Mouse (Mus musculus) cerebellum, adult 2 months (tissue): Measurements from ENCODE around the gene Arrdc5. TPM values are rescaled to one million over a fixed set of nuclear protein-coding genes. Genes with fewer than 3 reads are reported as not detected.

Experiments used
- DNase-seq, 2 experiments: peaks; one replicate each; pipeline ENCODE4 v3.0.0; 2021
- H3K27ac ChIP-seq: fragments of 200-500 bp; 2 replicates; pipeline ENCODE4 v1.5.1; 2012; ENCODE audit warnings: low read length, control low read depth, inconsistent platforms; ENCODE audit not compliant: insufficient read depth
- H3K27me3 ChIP-seq: fragments of 200-500 bp; 2 replicates; pipeline ENCODE4 v1.6.1; 2012; ENCODE audit warnings: inconsistent platforms, mild to moderate bottlenecking, low read length, moderate library complexity; ENCODE audit not compliant: control insufficient read depth, insufficient read depth
- H3K4me1 ChIP-seq: fragments of 200-500 bp; 2 replicates; pipeline ENCODE4 v1.6.1; 2011; ENCODE audit warnings: low read length; ENCODE audit not compliant: control insufficient read depth, insufficient read depth
- H3K4me3 ChIP-seq: fragments of 200-500 bp; replicated peaks from 2 replicates; pipeline ENCODE3; 2011; ENCODE audit warnings: mild to moderate bottlenecking, low read depth, low read length, control low read depth; ENCODE audit not compliant: insufficient read depth
- CTCF ChIP-seq: fragments of 200-500 bp; IDR thresholded peaks from 2 replicates; pipeline ENCODE4 v1.5.1; 2011; ENCODE audit warnings: low read depth, mild to moderate bottlenecking, control low read depth, low read length, moderate library complexity, borderline replicate concordance; ENCODE audit not compliant: insufficient read depth
- POLR2A ChIP-seq: fragments of 200-500 bp; IDR thresholded peaks from 2 replicates; pipeline ENCODE4 v1.6.1; 2011; ENCODE audit warnings: low read length, control low read depth, borderline replicate concordance; ENCODE audit not compliant: insufficient read depth
- WGBS: fragments of 180-500 bp; shearing (Covaris S2); methylation state at CpG from one replicate; pipeline ENCODE4 v1.1.7; 2018; 5-methylcytosine and 5-hydroxymethylcytosine counted together
- polyA plus RNA-seq: library from polyadenylated mRNA; depleted of rRNA; stranded (reverse); fragments of >200 nt; gene quantifications from 2 replicates; pipeline ENCODE4 v1.2.3, GENCODE M21; 2012

The Arrdc5 gene
- polyA plus RNA-seq, 1 experiment, result not detected

DNA sequence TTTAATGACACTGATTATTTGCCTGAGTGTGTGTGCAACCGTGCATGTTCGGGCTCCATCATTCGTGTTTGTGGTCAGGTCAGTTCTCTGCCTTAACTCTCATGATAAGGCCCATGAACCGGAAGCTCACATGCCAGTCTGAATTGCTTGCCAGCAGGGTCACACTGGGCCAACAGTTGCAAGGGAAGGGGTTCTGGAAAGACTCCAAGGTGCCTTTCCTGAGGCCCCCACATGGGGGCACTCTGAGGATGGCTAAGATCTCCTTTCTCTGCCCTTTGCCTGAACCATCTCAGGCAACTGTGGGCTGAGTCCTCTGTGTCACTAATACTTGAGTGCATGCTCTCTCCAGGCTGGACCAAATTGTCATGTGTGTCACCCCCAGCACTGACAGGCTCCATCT, 37.1 kb upstream of the Arrdc5 start:
- WGBS, result 4% methylated on average over 4 of the region's 4 CpGs

GRCm38 (mm10) chr17:56332987-56333386, 32.9 kb upstream of the Arrdc5 start:
- no peak overlapping the region for H3K4me3 ChIP-seq
- peaks cover 68% of the 10 kb centered on the region for H3K4me1 ChIP-seq
- H3K27me3 ChIP-seq, result no peaks in the 10 kb centered on the region
- H3K27ac ChIP-seq, result no peak overlapping the region
- WGBS, result 37% methylated on average over 8 of the region's 8 CpGs
- no peak for DNase-seq
- peak; percentile 54; the same call in 1 of the 2 replicates for TF ChIP-seq CTCF
- TF ChIP-seq POLR2A, result no peak

More for the DNA sequence above, 37.1 kb upstream of the Arrdc5 start:
- H3K4me3 ChIP-seq, result no peak overlapping the region
- H3K27me3 ChIP-seq, result no peaks in the 10 kb centered on the region
- peak; percentile 67 to 76 for DNase-seq
- H3K27ac ChIP-seq, result no peak overlapping the region
- no peak for TF ChIP-seq POLR2A
- TF ChIP-seq CTCF, result peak; percentile 66; the same call in 1 of the 2 replicates
- peaks cover 65% of the 10 kb centered on the region for H3K4me1 ChIP-seq

- TF ChIP-seq POLR2A (no peak), CTCF (no peak)
- no peak overlapping the region for H3K4me3 ChIP-seq
- no peak overlapping the region for H3K27ac ChIP-seq
- H3K4me1 ChIP-seq, result peaks cover 53% of the 10 kb centered on the region
- no peak for DNase-seq
- H3K27me3 ChIP-seq, result no peaks in the 10 kb centered on the region
Measured at GRCm38 (mm10) chr17:56331256-56331655, 31.2 kb upstream of the Arrdc5 start.

DNA sequence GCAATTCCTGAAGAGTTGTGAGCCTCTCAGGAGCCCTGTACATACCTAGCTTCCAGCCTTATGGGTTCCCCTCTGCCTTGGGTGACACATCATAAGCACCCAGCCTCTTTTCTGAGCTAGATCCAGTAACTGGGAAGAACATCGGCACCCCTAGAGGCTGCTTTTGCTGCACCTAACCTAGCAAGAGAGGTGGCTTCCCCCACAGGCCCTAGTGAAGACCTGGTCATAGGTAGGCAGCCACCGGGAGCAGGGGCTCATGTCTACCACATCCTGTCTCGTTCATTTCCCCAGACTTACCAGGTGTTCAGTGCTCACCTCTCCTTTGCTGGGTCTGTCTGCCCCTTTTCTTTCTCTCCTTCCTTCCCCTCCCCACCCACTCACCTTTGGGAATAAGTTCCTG, 30.3 kb upstream of the Arrdc5 start:
- 40% methylated on average over 3 of the region's 3 CpGs for WGBS
- TF ChIP-seq CTCF (no peak), POLR2A (no peak)
- no peak overlapping the region for H3K27ac ChIP-seq
- no peaks in the 10 kb centered on the region for H3K27me3 ChIP-seq
- no peak for DNase-seq
- no peak overlapping the region for H3K4me3 ChIP-seq
- H3K4me1 ChIP-seq, result peaks cover 46% of the 10 kb centered on the region

DNA sequence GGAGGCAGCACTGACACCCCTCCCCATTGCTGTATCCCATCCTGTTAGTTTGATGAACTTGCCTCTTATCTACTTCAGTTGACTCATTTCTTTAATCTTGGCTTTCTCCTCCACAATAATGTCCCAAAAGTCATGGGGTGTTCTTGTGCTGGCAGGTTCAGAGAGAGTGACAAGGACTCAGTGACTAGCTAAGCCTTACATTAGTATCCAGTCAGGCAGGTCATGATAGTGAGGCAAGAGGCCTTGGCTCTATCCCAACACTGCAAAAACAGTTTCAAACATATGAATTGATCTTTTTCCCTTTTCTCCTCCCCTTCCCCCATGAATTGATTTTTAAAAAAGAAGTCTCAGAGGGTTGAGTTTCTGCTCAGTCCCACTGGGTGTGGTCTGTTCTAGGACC, 29.2 kb upstream of the Arrdc5 start:
- TF ChIP-seq CTCF (no peak), POLR2A (no peak)
- no peak for DNase-seq
- no peak overlapping the region for H3K27ac ChIP-seq
- H3K27me3 ChIP-seq, result no peaks in the 10 kb centered on the region
- H3K4me1 ChIP-seq, result peaks cover 39% of the 10 kb centered on the region
- no peak overlapping the region for H3K4me3 ChIP-seq

DNA sequence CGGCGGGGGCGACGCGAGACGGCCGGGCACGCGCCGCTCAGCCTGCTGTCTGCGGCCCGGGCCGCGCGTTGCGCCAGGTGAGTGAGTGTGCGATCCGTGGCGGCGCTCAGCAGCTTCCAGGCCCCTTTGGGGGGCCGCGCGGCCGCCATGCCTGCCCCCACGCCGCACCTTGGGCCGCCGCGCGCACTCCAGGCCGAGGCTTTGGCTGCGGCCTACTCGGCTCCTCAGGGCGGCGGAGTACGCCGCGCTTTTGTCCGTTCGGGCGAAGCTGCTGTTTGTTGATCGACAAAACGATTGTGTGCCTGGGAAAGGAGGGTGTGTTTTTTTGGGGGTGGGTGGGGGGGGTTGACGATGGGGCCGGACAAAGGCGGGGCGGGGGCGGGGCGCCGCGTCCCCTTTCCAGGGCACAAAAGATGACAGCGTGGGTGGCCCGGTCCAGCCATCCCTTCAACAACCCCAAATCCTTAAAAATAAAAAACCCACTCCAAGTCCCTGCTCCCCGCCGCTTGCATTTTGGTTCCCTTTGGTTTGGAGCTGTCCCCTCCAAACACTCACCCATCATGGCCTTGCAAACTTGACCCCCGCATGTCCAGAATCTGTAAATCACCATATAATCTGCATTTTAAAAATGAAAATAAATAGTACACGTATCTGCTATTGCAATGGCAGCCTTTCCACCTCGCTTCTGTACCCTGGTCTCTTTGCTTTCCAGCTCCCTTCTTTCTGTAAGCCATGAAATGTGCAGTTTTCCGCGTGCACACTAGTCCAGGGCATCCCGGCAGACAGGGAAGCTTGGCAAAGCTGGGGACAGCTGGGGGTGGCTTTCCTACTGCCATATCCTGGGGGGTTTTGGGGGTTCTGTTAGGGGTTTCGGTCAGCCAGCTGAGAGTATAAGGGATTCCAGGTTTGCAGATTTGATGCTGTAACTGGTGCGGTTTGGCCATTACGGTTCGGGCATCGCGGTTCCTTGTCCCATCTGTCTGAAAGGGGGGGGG, 26.4 kb upstream of the Arrdc5 start:
- no peaks in the 10 kb centered on the region for H3K27me3 ChIP-seq
- DNase-seq, result no peak
- H3K27ac ChIP-seq, result peak overlapping the region; percentile 73
- H3K4me1 ChIP-seq, result peaks cover 25% of the 10 kb centered on the region
- WGBS, result under 1% methylated on average over 67 of the region's 67 CpGs
- H3K4me3 ChIP-seq, result peak overlapping the region; percentile 89
- TF ChIP-seq CTCF (no peak), POLR2A (no peak)

GRCm38 (mm10) chr17:56325450-56326152, 25.5 kb upstream of the Arrdc5 start, which contains the start of gene Kdm4b:
Kdm4b (plus strand) TSS chr17:56326062.
- Histone ChIP-seq H3K27ac (peak within 1 kb of the TSS; percentile 73), H3K27me3 (no peaks in the 10 kb centered on the region), H3K4me1 (peaks cover 17% of the 10 kb centered on the region), H3K4me3 (peak within 1 kb of the TSS; percentile 89)
- TF ChIP-seq POLR2A (peak; percentile 66), CTCF (no peak)
- under 1% methylated on average over 57 of the region's 57 CpGs for WGBS
- DNase-seq, result peak; percentile 99 to 100

DNA sequence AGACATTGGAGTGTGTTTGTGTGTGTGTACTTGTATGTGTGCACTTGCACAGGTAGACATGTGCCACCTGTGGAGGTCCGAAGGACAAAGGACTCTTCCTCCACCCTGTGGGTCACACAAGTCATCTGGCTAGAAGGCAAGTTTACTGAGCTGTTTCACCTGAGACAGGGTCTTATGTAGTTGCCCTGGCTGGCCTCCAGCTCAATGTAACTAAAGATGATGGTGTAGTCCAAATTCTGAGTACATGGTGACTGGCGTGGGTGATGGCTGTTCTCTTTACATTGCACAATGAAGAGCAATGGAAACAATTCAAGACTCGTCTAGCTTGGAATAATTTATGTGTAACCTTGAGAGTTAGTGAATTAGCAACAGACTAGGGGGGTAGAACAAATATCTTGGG, 24.3 kb upstream of the Arrdc5 start:
- WGBS, result 77% methylated on average over 3 of the region's 3 CpGs
- no peak for DNase-seq
- Histone ChIP-seq H3K27ac (no peak overlapping the region), H3K4me1 (peaks cover 8% of the 10 kb centered on the region), H3K4me3 (no peak overlapping the region), H3K27me3 (no peaks in the 10 kb centered on the region)
- TF ChIP-seq CTCF, result no peak
- no peak for TF ChIP-seq POLR2A
